Mouse (Mus musculus): ENCODE results near the gene Nectin2. TPM values are rescaled to one million over a fixed set of nuclear protein-coding genes. Genes with fewer than 3 reads are reported as not detected.

Nectin2 gene
- polyA plus RNA-seq, 1 experiment from 2014 or later: 66.5 TPM

DNA sequence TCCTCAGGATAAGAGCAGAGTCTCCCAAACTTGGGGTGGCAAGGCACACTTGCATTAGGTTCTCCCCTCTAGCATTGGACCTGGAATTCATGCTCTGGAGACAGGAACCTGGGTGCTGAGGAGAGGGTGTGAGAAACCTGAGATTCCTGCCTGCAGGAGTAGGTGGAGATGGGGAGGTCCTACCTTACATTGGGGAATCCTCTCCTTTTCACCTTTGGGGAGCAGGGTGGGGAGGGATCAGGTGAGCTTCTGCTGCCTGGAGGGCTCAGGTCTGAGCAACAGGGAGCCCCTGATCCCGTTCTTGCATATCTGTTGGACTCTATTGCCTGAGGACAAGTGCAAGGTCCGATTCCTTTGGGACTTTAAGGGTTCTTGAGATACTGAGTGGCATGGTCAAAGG is 33.5 kb downstream of the Nectin2 start:
- Histone ChIP-seq H3K4me3 (0 out of 2 replicates have a peak overlapping the region, but pooled peaks have one; percentile 49), H3K36me3 (peaks cover 38% of the 10 kb centered on the region), H3K4me1 (replicated peaks) (peaks cover 29% of the 10 kb centered on the region), H3K4me2 (peak overlapping the region; percentile 82), H3K27me3 (no peaks in the 10 kb centered on the region), H3K9me3 (replicated peaks) (no peaks in the 10 kb centered on the region; the same call in 1 of the 2 replicates), H3K27ac (peak overlapping the region; percentile 89), H3K9ac (0 out of 2 replicates have a peak overlapping the region, but pooled peaks have one; percentile 53)
- 66% methylated on average over 2 of the region's 2 CpGs for WGBS
- no peak for ATAC-seq (replicated peaks; ENCODE audit: insufficient number of reproducible peaks, insufficient read depth, low FRiP score, low read depth)

- ATAC-seq (replicated peaks; ENCODE audit: insufficient number of reproducible peaks, insufficient read depth, low FRiP score, low read depth): no peak
- Histone ChIP-seq H3K36me3 (peaks cover 43% of the 10 kb centered on the region), H3K27ac (peak overlapping the region; percentile 89), H3K4me3 (peak overlapping the region; percentile 49), H3K27me3 (no peaks in the 10 kb centered on the region), H3K9me3 (replicated peaks) (no peaks in the 10 kb centered on the region; the same call in 1 of the 2 replicates), H3K4me1 (replicated peaks) (peaks cover 29% of the 10 kb centered on the region), H3K4me2 (peak overlapping the region; percentile 82), H3K9ac (peak overlapping the region; percentile 53)
- WGBS: 5% methylated on average over 18 of the region's 18 CpGs
Measured at GRCm38 (mm10) chr7:19716055-19716682, 34.1 kb downstream of the Nectin2 start.

GRCm38 (mm10) chr7:19715239-19716054 is 34.8 kb downstream of the Nectin2 start, which contains the start of gene Tomm40:
Gene Tomm40, minus strand, starts transcription at chr7:19715438.
- peak within 1 kb of the TSS; percentile 88 for H3K4me2 ChIP-seq
- H3K36me3 ChIP-seq: peaks cover 43% of the 10 kb centered on the region
- peak; percentile 98 for ATAC-seq (replicated peaks; ENCODE audit: insufficient number of reproducible peaks, insufficient read depth, low FRiP score, low read depth)
- H3K4me3 ChIP-seq: peak within 1 kb of the TSS; percentile 100
- under 1% methylated on average over 59 of the region's 59 CpGs for WGBS
- no peaks in the 10 kb centered on the region for H3K27me3 ChIP-seq
- no peaks in the 10 kb centered on the region for H3K9me3 ChIP-seq (replicated peaks)
- H3K9ac ChIP-seq: peak within 1 kb of the TSS; percentile 99
- H3K27ac ChIP-seq: peak within 1 kb of the TSS; percentile 91
- H3K4me1 ChIP-seq (replicated peaks): peaks cover 29% of the 10 kb centered on the region

DNA sequence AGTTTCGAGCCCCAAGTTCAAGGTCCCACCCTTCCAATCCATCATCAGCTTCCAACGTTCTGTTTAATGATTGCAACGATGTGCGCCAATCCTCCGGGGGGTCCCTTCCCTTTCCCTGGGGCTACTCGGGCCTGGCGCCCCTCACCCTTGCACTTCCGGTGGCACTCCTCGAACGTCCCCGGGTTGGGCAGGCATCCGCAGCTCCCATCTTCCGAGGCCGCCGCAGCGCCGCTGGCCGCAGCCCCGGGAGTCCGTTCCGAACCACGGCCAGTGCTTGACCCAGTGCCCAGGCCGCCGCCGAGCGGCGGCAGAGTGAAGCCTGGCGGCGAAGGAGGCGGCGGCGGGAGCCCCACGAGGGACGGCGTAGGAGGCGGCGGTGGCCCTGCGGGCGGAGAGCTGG is 35.4 kb downstream of the Nectin2 start:
- Histone ChIP-seq H3K4me1 (replicated peaks) (peaks cover 29% of the 10 kb centered on the region), H3K27ac (peak overlapping the region; percentile 91), H3K4me2 (peak overlapping the region; percentile 88), H3K4me3 (peak overlapping the region; percentile 100), H3K36me3 (peaks cover 47% of the 10 kb centered on the region), H3K27me3 (no peaks in the 10 kb centered on the region), H3K9ac (peak overlapping the region; percentile 99), H3K9me3 (replicated peaks) (no peaks in the 10 kb centered on the region)
- WGBS: under 1% methylated on average over 39 of the region's 39 CpGs
- peak; percentile 0; the same call in 1 of the 2 replicates for ATAC-seq (replicated peaks; ENCODE audit: insufficient number of reproducible peaks, insufficient read depth, low FRiP score, low read depth)

DNA sequence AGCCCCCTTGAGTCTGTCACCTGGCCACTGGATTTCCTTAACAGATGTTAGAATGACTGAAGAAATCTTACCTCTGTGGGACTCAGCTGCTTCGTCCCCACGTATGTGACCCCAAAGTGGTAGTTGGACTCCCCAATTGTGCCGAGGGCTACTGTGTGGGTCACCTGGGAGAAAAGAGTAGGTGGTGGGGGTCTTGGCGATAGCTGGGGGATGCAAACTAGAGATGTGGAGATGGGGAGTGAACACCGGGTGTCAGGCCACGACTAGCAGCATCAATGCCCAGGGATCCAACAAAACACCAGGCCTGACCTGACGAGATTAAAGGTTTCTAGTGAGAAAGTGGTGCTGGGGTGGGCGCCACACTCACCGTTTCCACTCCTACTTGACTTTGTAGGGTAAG is 36.7 kb downstream of the Nectin2 start:
- Histone ChIP-seq H3K27me3 (no peaks in the 10 kb centered on the region), H3K4me3 (peak overlapping the region; percentile 100), H3K9ac (no peak overlapping the region), H3K4me1 (replicated peaks) (peaks cover 29% of the 10 kb centered on the region), H3K36me3 (peaks cover 53% of the 10 kb centered on the region), H3K9me3 (replicated peaks) (no peaks in the 10 kb centered on the region), H3K27ac (no peak overlapping the region), H3K4me2 (no peak overlapping the region)
- no peak for ATAC-seq (replicated peaks; ENCODE audit: insufficient number of reproducible peaks, insufficient read depth, low FRiP score, low read depth)
- WGBS: 84% methylated on average over 9 of the region's 9 CpGs

DNA sequence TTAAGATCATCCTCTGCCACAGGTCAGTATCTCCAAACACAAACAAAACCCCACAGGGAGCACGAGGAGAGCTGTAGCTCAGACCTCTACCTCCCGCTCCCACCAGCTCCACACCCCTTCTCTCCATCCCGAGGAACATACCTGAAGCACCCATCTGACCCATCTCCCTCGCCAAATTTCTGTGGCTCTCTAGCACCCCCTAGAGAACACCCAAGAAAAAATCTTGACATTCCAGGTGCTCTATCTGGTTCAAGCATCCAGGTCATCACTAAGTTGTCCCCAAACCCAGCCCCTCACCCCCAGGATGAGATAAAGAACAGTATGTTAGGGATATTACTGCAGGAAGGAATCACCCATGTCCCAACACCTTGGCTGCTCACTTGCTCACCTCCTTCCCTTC is 37.1 kb downstream of the Nectin2 start:
- peaks cover 56% of the 10 kb centered on the region for H3K36me3 ChIP-seq
- no peak overlapping the region for H3K9ac ChIP-seq
- 45% methylated on average over 4 of the region's 4 CpGs for WGBS
- no peaks in the 10 kb centered on the region for H3K27me3 ChIP-seq
- no peaks in the 10 kb centered on the region for H3K9me3 ChIP-seq (replicated peaks)
- no peak overlapping the region for H3K4me2 ChIP-seq
- no peak overlapping the region for H3K27ac ChIP-seq
- peaks cover 29% of the 10 kb centered on the region for H3K4me1 ChIP-seq (replicated peaks)
- ATAC-seq (replicated peaks; ENCODE audit: insufficient number of reproducible peaks, insufficient read depth, low FRiP score, low read depth): no peak
- H3K4me3 ChIP-seq: no peak overlapping the region

DNA sequence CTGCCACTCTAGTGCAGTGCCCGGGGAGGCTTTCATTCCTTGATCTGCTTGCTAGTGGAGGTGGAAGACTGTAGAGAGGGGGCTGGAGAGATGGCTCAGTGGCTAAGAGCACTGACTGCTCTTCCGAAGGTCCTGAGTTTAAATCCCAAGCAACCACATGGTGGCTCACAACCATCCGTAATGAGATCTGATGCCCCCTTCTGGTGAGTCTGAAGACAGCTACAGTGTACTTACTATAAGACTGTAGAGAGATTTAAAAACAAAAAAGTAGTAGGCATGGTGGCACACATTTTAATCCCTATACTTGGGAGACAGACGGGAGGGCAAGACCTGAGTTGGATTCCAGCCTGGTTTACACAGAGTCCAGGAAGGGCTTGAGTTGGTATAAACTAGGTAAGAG is 37.9 kb downstream of the Nectin2 start:
- Histone ChIP-seq H3K27ac (no peak overlapping the region), H3K9me3 (replicated peaks) (no peaks in the 10 kb centered on the region), H3K36me3 (peaks cover 64% of the 10 kb centered on the region), H3K4me1 (replicated peaks) (peaks cover 29% of the 10 kb centered on the region), H3K4me3 (no peak overlapping the region), H3K27me3 (no peaks in the 10 kb centered on the region), H3K9ac (no peak overlapping the region), H3K4me2 (no peak overlapping the region)
- 63% methylated on average over 4 of the region's 4 CpGs for WGBS
- ATAC-seq (replicated peaks; ENCODE audit: insufficient number of reproducible peaks, insufficient read depth, low FRiP score, low read depth): no peak

DNA sequence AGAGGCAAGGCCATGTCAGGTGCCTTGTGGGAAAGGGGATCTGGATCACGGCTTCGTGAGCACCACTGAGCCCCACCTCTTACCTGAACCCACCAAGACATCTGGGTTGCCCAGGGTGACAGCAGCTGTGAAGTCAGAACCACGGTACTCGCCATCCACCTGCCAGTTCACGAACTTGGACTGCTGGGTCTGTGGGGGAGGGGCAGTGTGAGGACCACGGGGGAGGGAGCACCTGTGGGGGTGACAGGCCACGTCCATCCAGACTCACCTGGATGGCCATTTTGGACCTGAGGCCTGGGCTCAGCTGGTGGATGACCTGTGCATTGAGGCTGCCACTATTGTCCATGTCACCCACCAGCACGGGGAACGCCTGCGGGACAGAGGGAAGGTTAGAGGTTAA is 39.6 kb downstream of the Nectin2 start:
- 92% methylated on average over 10 of the region's 10 CpGs for WGBS
- Histone ChIP-seq H3K36me3 (peaks cover 73% of the 10 kb centered on the region), H3K4me1 (replicated peaks) (peaks cover 20% of the 10 kb centered on the region), H3K9me3 (replicated peaks) (no peaks in the 10 kb centered on the region), H3K27ac (no peak overlapping the region), H3K27me3 (no peaks in the 10 kb centered on the region), H3K4me3 (no peak overlapping the region), H3K9ac (no peak overlapping the region), H3K4me2 (no peak overlapping the region)
- ATAC-seq (replicated peaks; ENCODE audit: insufficient number of reproducible peaks, insufficient read depth, low FRiP score, low read depth): no peak

DNA sequence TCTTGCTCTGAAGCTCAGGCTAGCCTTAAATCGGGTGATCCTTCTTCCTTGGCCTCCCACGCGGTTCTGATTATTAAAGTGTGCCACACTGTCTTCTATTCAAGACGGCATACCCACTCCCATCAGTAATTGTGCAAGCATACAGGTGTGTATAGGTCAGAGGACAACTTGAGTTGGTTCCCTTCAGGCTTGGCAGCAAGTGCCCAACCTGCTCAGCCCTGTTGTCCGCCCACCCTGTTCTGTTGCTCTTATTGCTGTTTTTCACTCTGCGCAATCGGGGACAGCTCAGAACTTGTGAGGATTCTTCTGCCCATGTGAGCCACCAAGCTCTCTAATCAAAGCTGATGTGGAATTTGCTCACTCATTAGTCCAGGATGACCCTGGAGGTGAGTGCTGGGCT is 45.0 kb downstream of the Nectin2 start:
- no peak overlapping the region for H3K9ac ChIP-seq
- peaks cover 18% of the 10 kb centered on the region for H3K4me1 ChIP-seq (replicated peaks)
- H3K36me3 ChIP-seq: peaks cover 60% of the 10 kb centered on the region
- no peaks in the 10 kb centered on the region for H3K27me3 ChIP-seq
- no peak overlapping the region for H3K4me2 ChIP-seq
- no peaks in the 10 kb centered on the region for H3K9me3 ChIP-seq (replicated peaks)
- H3K27ac ChIP-seq: no peak overlapping the region
- 94% methylated on average over 7 of the region's 7 CpGs for WGBS
- H3K4me3 ChIP-seq: no peak overlapping the region
- no peak for ATAC-seq (replicated peaks; ENCODE audit: insufficient number of reproducible peaks, insufficient read depth, low FRiP score, low read depth)

- no peak overlapping the region for H3K9ac ChIP-seq
- WGBS: 87% methylated on average over 4 of the region's 4 CpGs
- H3K9me3 ChIP-seq (replicated peaks): no peaks in the 10 kb centered on the region
- peaks cover 53% of the 10 kb centered on the region for H3K36me3 ChIP-seq
- no peak overlapping the region for H3K27ac ChIP-seq
- H3K4me1 ChIP-seq (replicated peaks): peaks cover 25% of the 10 kb centered on the region
- H3K4me3 ChIP-seq: no peak overlapping the region
- no peaks in the 10 kb centered on the region for H3K27me3 ChIP-seq
- H3K4me2 ChIP-seq: no peak overlapping the region
- ATAC-seq (replicated peaks; ENCODE audit: insufficient number of reproducible peaks, insufficient read depth, low FRiP score, low read depth): no peak
Measured at GRCm38 (mm10) chr7:19704475-19704874, 45.8 kb downstream of the Nectin2 start.

- H3K9ac ChIP-seq: no peak overlapping the region
- peaks cover 40% of the 10 kb centered on the region for H3K4me1 ChIP-seq (replicated peaks)
- WGBS: 92% methylated on average over 16 of the region's 16 CpGs
- no peaks in the 10 kb centered on the region for H3K9me3 ChIP-seq (replicated peaks)
- no peak overlapping the region for H3K27ac ChIP-seq
- no peak overlapping the region for H3K4me3 ChIP-seq
- H3K27me3 ChIP-seq: no peaks in the 10 kb centered on the region
- ATAC-seq (replicated peaks; ENCODE audit: insufficient number of reproducible peaks, insufficient read depth, low FRiP score, low read depth): no peak
- H3K36me3 ChIP-seq: peaks cover 40% of the 10 kb centered on the region
- H3K4me2 ChIP-seq: no peak overlapping the region
Measured at GRCm38 (mm10) chr7:19702859-19703555, 47.3 kb downstream of the Nectin2 start.

Measured in heart, embryonic 15.5 days (tissue).